Mouse (Mus musculus) heart, embryonic 16.5 days (tissue): ENCODE measurements around the gene Plekha7. TPM values are rescaled to one million over a fixed set of nuclear protein-coding genes. Genes with fewer than 3 reads are reported as not detected.
"Not testable (repeated sequence)": the region's sequence is repeated elsewhere in the genome, so short reads cannot be mapped to it uniquely, and the experiment has no call there.

Source experiments
- ATAC-seq: fragments of 200-750 bp; cut with Nextera tagmentation; replicated peaks from 2 replicates; pipeline ENCODE4 v1.8.0; 2017; ENCODE audit warnings: moderate number of reproducible peaks; ENCODE audit not compliant: insufficient read depth, low FRiP score; ENCODE audit errors: extremely low read depth
- H3K27ac ChIP-seq: fragments of 300-500 bp; sonication (generic); 2 replicates; pipeline ENCODE4 v1.5.1; 2014; ENCODE audit warnings: mild to moderate bottlenecking, low read length, control low read depth, moderate library complexity
- H3K27me3 ChIP-seq: fragments of 300-500 bp; sonication (generic); 2 replicates; pipeline ENCODE4 v1.6.1; 2014; ENCODE audit warnings: low read length, mixed read lengths; ENCODE audit not compliant: control insufficient read depth, insufficient read depth
- H3K36me3 ChIP-seq: fragments of 300-500 bp; sonication (generic); 2 replicates; pipeline ENCODE4 v1.6.1; 2014; ENCODE audit not compliant: control insufficient read depth, insufficient read depth
- H3K4me1 ChIP-seq: fragments of 300-500 bp; sonication (generic); 2 replicates; pipeline ENCODE4 v1.6.1; 2014; ENCODE audit warnings: low read length, mixed read lengths; ENCODE audit not compliant: control insufficient read depth, insufficient read depth
- H3K4me2 ChIP-seq: fragments of 300-500 bp; sonication (generic); 2 replicates; pipeline ENCODE4 v1.6.1; 2014; ENCODE audit warnings: low read depth, mild to moderate bottlenecking, control low read depth, low read length
- H3K4me3 ChIP-seq: fragments of 300-500 bp; sonication (generic); 2 replicates; pipeline ENCODE4 v1.5.1; 2014; ENCODE audit warnings: mild to moderate bottlenecking, control low read depth, low read length
- H3K9ac ChIP-seq: fragments of 300-500 bp; sonication (generic); 2 replicates; pipeline ENCODE4 v1.6.1; 2014; ENCODE audit warnings: low read length, control low read depth
- H3K9me3 ChIP-seq: fragments of 300-500 bp; sonication (generic); replicated peaks from 2 replicates; pipeline ENCODE4 v1.6.1; 2016; ENCODE audit warnings: low read length; ENCODE audit not compliant: control insufficient read depth
- WGBS: fragments of 180-500 bp; shearing (Covaris S2); extraction: QIAGEN DNeasy Blood & Tissue Kit; methylation state at CpG from one replicate; pipeline ENCODE4 v1.1.7; 2014; 5-methylcytosine and 5-hydroxymethylcytosine counted together
- polyA plus RNA-seq: library from polyadenylated mRNA; unstranded; fragments of >200 nt; fragmentation: Nextera tagmentation; extraction: Ambion mirVana; gene quantifications from 2 replicates; pipeline ENCODE4 v1.2.1, GENCODE M21; 2015

Gene Plekha7
- polyA plus RNA-seq, 1 experiment from 2014 or later, result 44.5 TPM

- Histone ChIP-seq H3K4me1 (peaks cover 18% of the 10 kb centered on the region), H3K9ac (no peak overlapping the region; the same call in 1 of the 2 replicates), H3K4me2 (peak overlapping the region; percentile 37; the same call in 1 of the 2 replicates), H3K4me3 (no peak overlapping the region), H3K36me3 (peaks cover 18% of the 10 kb centered on the region), H3K9me3 (no peaks in the 10 kb centered on the region), H3K27ac (peak overlapping the region; percentile 68), H3K27me3 (no peaks in the 10 kb centered on the region)
- 28% methylated on average over 7 of the region's 7 CpGs for WGBS
- ATAC-seq, result peak; percentile 81
Observed at GRCm38 (mm10) chr7:116099952-116100528, 208.1 kb downstream of the Plekha7 start.

GRCm38 (mm10) chr7:116093466-116093850 lies 214.7 kb downstream of the Plekha7 start:
- no peaks in the 10 kb centered on the region for H3K9me3 ChIP-seq
- peak overlapping the region; percentile 92 for H3K4me3 ChIP-seq
- H3K27ac ChIP-seq, result peak overlapping the region; percentile 94
- peaks cover 19% of the 10 kb centered on the region for H3K4me1 ChIP-seq
- H3K27me3 ChIP-seq, result no peaks in the 10 kb centered on the region
- peak; percentile 76 for ATAC-seq
- WGBS, result under 1% methylated on average over 19 of the region's 19 CpGs
- H3K9ac ChIP-seq, result peak overlapping the region; percentile 94
- no peaks in the 10 kb centered on the region for H3K36me3 ChIP-seq
- H3K4me2 ChIP-seq, result peak overlapping the region; percentile 95

- Histone ChIP-seq H3K4me2 (peak overlapping the region; percentile 95), H3K27me3 (no peaks in the 10 kb centered on the region), H3K36me3 (no peaks in the 10 kb centered on the region), H3K4me3 (peak overlapping the region; percentile 92), H3K27ac (peak overlapping the region; percentile 94), H3K9ac (peak overlapping the region; percentile 94), H3K4me1 (peaks cover 19% of the 10 kb centered on the region), H3K9me3 (no peaks in the 10 kb centered on the region)
- under 1% methylated on average over 38 of the region's 38 CpGs for WGBS
- peak; percentile 100 for ATAC-seq
Observed at GRCm38 (mm10) chr7:116092710-116093465, 215.3 kb downstream of the Plekha7 start.

- not testable (repeated sequence) for H3K4me3 ChIP-seq, ATAC-seq, H3K27me3 ChIP-seq, H3K4me1 ChIP-seq, H3K9me3 ChIP-seq, H3K9ac ChIP-seq, H3K36me3 ChIP-seq, H3K4me2 ChIP-seq, H3K27ac ChIP-seq
- WGBS, result 90% methylated on average over 11 of the region's 11 CpGs
Observed at GRCm38 (mm10) chr7:116084366-116084765, 223.8 kb downstream of the Plekha7 start, which contains the start of gene Gm4353. TSS of gene Gm4353 (minus strand) at chr7:116084635.

Other genes starting within 250 kb of the Plekha7 start
- gene Gm4353, start 223.7 kb downstream of the Plekha7 start, polyA plus RNA-seq, result 0.70 and 1.6 TPM in 2 replicates
- 427 and 491 TPM in 2 replicates for gene Rps13, start 25.8 kb upstream of the Plekha7 start, polyA plus RNA-seq
- gene Pik3c2a, start 135.1 kb upstream of the Plekha7 start, polyA plus RNA-seq, result 14.3 and 15.6 TPM in 2 replicates
- 7.8 and 8.4 TPM in 2 replicates for gene Nucb2, start 196.0 kb upstream of the Plekha7 start, polyA plus RNA-seq